In genomic region chr4:7423204-7423603, GRCm38 (mm10) we compare ENCODE assay signal across 25 mouse cellular contexts.
"Had no signal": no experiment of that assay in that cellular context is flagged by ENCODE, and none has a peak within 500 bp of the region (broad histone marks: within the 10 kb centered on the region; RNA-seq: fewer than 3 reads in every experiment).

No protein-coding gene starts in this region.

- H3K27me3 ChIP-seq: heart, embryonic 13.5 days; heart, embryonic 15.5 days; hindbrain, embryonic 13.5 days; hindbrain, embryonic 15.5 days; limb, embryonic 13.5 days; limb, embryonic 15.5 days; liver, embryonic 12.5 days had no signal

- H3K9ac ChIP-seq: heart, embryonic 13.5 days; heart, embryonic 15.5 days; hindbrain, embryonic 13.5 days; hindbrain, embryonic 15.5 days; limb, embryonic 13.5 days; limb, embryonic 15.5 days; liver, embryonic 12.5 days; liver, embryonic 14.5 days had no signal

- H3K36me3 ChIP-seq: heart, embryonic 13.5 days; heart, embryonic 15.5 days; hindbrain, embryonic 13.5 days; hindbrain, embryonic 15.5 days; limb, embryonic 13.5 days; limb, embryonic 15.5 days; liver, embryonic 12.5 days had no signal

- ATAC-seq: hindbrain, postnatal 0 days; intestine, embryonic 16.5 days; liver, embryonic 12.5 days had no signal

- DNase-seq: gastrocnemius, postnatal 14 days; gastrocnemius, postnatal 36 days; heart, adult 11 months; heart, adult 2 months; heart, postnatal 14 days; heart, postnatal 36 days; kidney, adult 11 months; kidney, adult 8-10 months; kidney, postnatal 10 days; kidney, postnatal 25 days; kidney, postnatal 4 days; layer of hippocampus, postnatal 36 days; left cerebral cortex, postnatal 4 days had no signal

- H3K4me2 ChIP-seq: heart, embryonic 11.5 days; heart, embryonic 13.5 days; heart, embryonic 15.5 days; hindbrain, embryonic 13.5 days; hindbrain, embryonic 15.5 days; limb, embryonic 13.5 days; limb, embryonic 15.5 days; liver, embryonic 12.5 days had no signal

- H3K27ac ChIP-seq: heart, adult 2 months; heart, embryonic 13.5 days; heart, embryonic 15.5 days; hindbrain, embryonic 13.5 days; hindbrain, embryonic 15.5 days; hindbrain, postnatal 0 days; layer of hippocampus, adult 2 months; limb, embryonic 13.5 days; limb, embryonic 15.5 days; liver, embryonic 12.5 days; liver, embryonic 14.5 days had no signal

- H3K4me3 ChIP-seq: heart, adult 2 months; heart, embryonic 13.5 days; heart, embryonic 15.5 days; hindbrain, embryonic 13.5 days; hindbrain, embryonic 15.5 days; layer of hippocampus, adult 2 months; limb, embryonic 13.5 days; limb, embryonic 15.5 days; liver, embryonic 12.5 days had no signal

- H3K4me1 ChIP-seq: heart, embryonic 13.5 days; heart, embryonic 15.5 days; hindbrain, embryonic 13.5 days; hindbrain, embryonic 15.5 days; limb, embryonic 13.5 days; limb, embryonic 15.5 days; liver, embryonic 12.5 days had no signal

- H3K9me3 ChIP-seq: heart, embryonic 13.5 days; heart, embryonic 15.5 days; hindbrain, embryonic 13.5 days; hindbrain, embryonic 15.5 days; limb, embryonic 13.5 days; limb, embryonic 15.5 days; liver, embryonic 12.5 days had no signal
